ENCODE assay signal across 8 mouse cellular contexts in the genomic region with DNA sequence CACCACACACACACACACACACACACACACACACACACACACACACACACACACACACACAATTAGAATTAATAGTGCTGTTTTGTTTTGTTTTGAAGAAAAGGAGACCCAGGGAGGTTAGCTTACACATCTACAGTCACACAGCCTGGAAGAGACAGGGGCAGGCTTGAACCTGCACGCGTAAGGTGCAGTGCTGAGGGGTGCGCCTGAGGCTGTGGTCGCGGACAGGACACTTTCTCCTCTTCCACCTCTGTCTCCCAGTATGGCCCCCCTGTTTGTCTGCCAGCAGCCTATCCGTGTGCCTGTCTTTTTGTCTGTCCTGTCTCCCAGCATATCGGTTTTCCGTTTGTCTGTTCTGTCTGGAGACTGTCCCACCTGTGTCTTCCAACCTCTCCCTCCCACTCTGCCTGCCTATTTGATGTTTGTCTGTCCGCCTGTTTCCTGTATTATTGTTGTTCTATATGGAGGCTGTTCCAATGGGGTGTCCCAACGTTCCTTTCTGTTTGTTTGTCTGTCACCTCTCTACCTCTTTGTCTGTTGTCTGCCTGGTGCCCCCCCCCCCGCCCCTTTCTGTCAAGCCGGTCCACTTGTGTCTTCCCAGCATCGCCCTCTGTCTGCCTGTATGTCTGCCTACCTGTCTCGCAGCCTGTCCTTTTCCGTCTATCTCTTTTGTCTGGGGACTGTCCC. TPM values are rescaled to one million over a fixed set of nuclear protein-coding genes. Genes with fewer than 3 reads are reported as not detected.
DNase-seq lines count a peak whose midpoint lies in the region; ATAC-seq and TF ChIP-seq lines count a peak whose summit lies in the region.

No protein-coding gene starts in this region.

- H3K4me2 ChIP-seq in forebrain, embryonic 16.5 days (ENCODE audit: low read length) = peak overlapping the region; percentile 55

- no peak for DNase-seq in heart, embryonic 10.5 days (ENCODE audit: low spot score)
- no peak for DNase-seq in heart, postnatal 25 days (ENCODE audit: low spot score)
- DNase-seq in frontal cortex, postnatal 10 days (ENCODE audit: low spot score in 2 of 2) = no peak
- no peak for DNase-seq in kidney, adult 9 months

- H3K9me3 ChIP-seq in heart, embryonic 10.5 days = 0 out of 2 replicates have a peak, but pooled peaks cover 4% of the 10 kb centered on the region
- peaks cover 3% of the 10 kb centered on the region; the same call in 1 of the 2 replicates for H3K9me3 ChIP-seq in E14TG2a.4 (ENCODE audit: low read length)
- no peaks in the 10 kb centered on the region for H3K9me3 ChIP-seq in forebrain, embryonic 16.5 days (ENCODE audit: control insufficient read depth, low read length)

- H3K4me3 ChIP-seq in heart, embryonic 10.5 days = peak overlapping the region; percentile 95
- peak overlapping the region; percentile 90 for H3K4me3 ChIP-seq in E14TG2a.4 (replicated peaks; ENCODE audit: low read length)
- H3K4me3 ChIP-seq in forebrain, embryonic 16.5 days (replicated peaks; ENCODE audit: low read length) = peak overlapping the region; percentile 84
- peak overlapping the region; percentile 10; the same call in 1 of the 2 replicates for H3K4me3 ChIP-seq in macrophage (ENCODE audit: inconsistent target)

- peak; percentile 13 for ATAC-seq in forebrain, embryonic 16.5 days
- no peak for ATAC-seq in megakaryocyte progenitor cell, adult 5-6 weeks (replicated peaks; ENCODE audit: poor library complexity)

- peaks cover 6% of the 10 kb centered on the region; the same call in 1 of the 2 replicates for H3K36me3 ChIP-seq in heart, embryonic 10.5 days
- H3K36me3 ChIP-seq in E14TG2a.4 (ENCODE audit: insufficient read depth, low read length) = peaks cover 4% of the 10 kb centered on the region
- H3K36me3 ChIP-seq in forebrain, embryonic 16.5 days (ENCODE audit: control insufficient read depth, insufficient read depth) = no peaks in the 10 kb centered on the region
- peaks cover 16% of the 10 kb centered on the region; the same call in 1 of the 2 replicates for H3K36me3 ChIP-seq in macrophage (ENCODE audit: inconsistent target)

- no peak for TF ChIP-seq CTCF in E14TG2a.4 (conservative IDR thresholded peaks at IDR 0.05; ENCODE audit: low read length)

- H3K27me3 ChIP-seq in heart, embryonic 10.5 days (ENCODE audit: insufficient read depth, poor library complexity, severe bottlenecking) = no peaks in the 10 kb centered on the region
- H3K27me3 ChIP-seq in E14TG2a.4 (ENCODE audit: insufficient read depth, low read length) = no peaks in the 10 kb centered on the region
- no peaks in the 10 kb centered on the region for H3K27me3 ChIP-seq in forebrain, embryonic 16.5 days (replicated peaks; ENCODE audit: control insufficient read depth, insufficient read depth, low read length)

- WGBS in heart, embryonic 10.5 days = 26% methylated on average over 15 of the region's 15 CpGs
- 29% methylated on average over 15 of the region's 15 CpGs for WGBS in forebrain, embryonic 16.5 days
- WGBS in macrophage (ENCODE audit: missing documents) = 41% methylated on average over 15 of the region's 15 CpGs

- intact Hi-C loops in heart, postnatal 25 days (cut with DNase I) = no loop called here

- H3K4me1 ChIP-seq in heart, embryonic 10.5 days = peaks cover 43% of the 10 kb centered on the region
- H3K4me1 ChIP-seq in E14TG2a.4 (replicated peaks; ENCODE audit: low read depth, low read length) = peaks cover 46% of the 10 kb centered on the region
- peaks cover 33% of the 10 kb centered on the region for H3K4me1 ChIP-seq in forebrain, embryonic 16.5 days (replicated peaks; ENCODE audit: control insufficient read depth, insufficient read depth, low read length)

- H3K9ac ChIP-seq in forebrain, embryonic 16.5 days (replicated peaks; ENCODE audit: low read depth, low read length) = peak overlapping the region; percentile 93

- peak overlapping the region; percentile 92 for H3K27ac ChIP-seq in heart, embryonic 10.5 days
- peak overlapping the region; percentile 77 for H3K27ac ChIP-seq in forebrain, embryonic 16.5 days (ENCODE audit: low read length)
- H3K27ac ChIP-seq in macrophage = no peak overlapping the region

- peaks cover 41% of the 10 kb centered on the region for H3K79me2 ChIP-seq in macrophage (ENCODE audit: inconsistent target)

RNA-seq across cellular contexts. Expression of gene Atp13a2, which starts 0.5 kb away (rescaled TPM):
- 34.9 and 37.8 TPM in 2 replicates for polyA plus RNA-seq in heart, embryonic 10.5 days (2016; fragmentation: Nextera tagmentation; extraction: Ambion mirVana)
- total RNA-seq in heart, postnatal 25 days (2021) = 10 to 100 TPM; 16.5 to 19.4 TPM
- polyA plus RNA-seq in forebrain, embryonic 16.5 days (2015; fragmentation: Nextera tagmentation; extraction: Ambion mirVana) = 126 and 142 TPM in 2 replicates
- total RNA-seq in macrophage (2018; cell fraction: chromatin; rRNA removed) = 1,000 to 10,000 TPM in 2 of 26 experiments, 100 to 1,000 TPM in 22, 10 to 100 TPM in 2; 80.1 to 1,178 (median 596) TPM
- 100 to 1,000 TPM; 198 to 483 (median 309) TPM for total RNA-seq in macrophage (2018; cell fraction: cytosol; rRNA removed)
- 100 to 1,000 TPM in 25 of 26 experiments, 10 to 100 TPM in 1; 81.9 to 812 (median 459) TPM for total RNA-seq in macrophage (2018; cell fraction: nucleus; rRNA removed)
- polyA plus RNA-seq in macrophage (2018) = 156 to 334 TPM (median 219 TPM) in 3 replicates
- total RNA-seq in megakaryocyte progenitor cell, adult 5-6 weeks (2015) = 9.0 and 13.1 TPM in 2 replicates
- total RNA-seq in megakaryocyte progenitor cell, adult 5-6 weeks (2017) = 19.2 and 23.4 TPM in 2 replicates

RNA-seq across cellular contexts. Expression of gene Mfap2, which starts 24.1 kb away (rescaled TPM):
- polyA plus RNA-seq in heart, embryonic 10.5 days (2016; fragmentation: Nextera tagmentation; extraction: Ambion mirVana) = 159 and 233 TPM in 2 replicates
- 1 to 10 TPM; 6.7 to 6.9 TPM for total RNA-seq in heart, postnatal 25 days (2021)
- 190 and 202 TPM in 2 replicates for polyA plus RNA-seq in forebrain, embryonic 16.5 days (2015; fragmentation: Nextera tagmentation; extraction: Ambion mirVana)
- 10 to 100 TPM in 1 of 26 experiments, 1 to 10 TPM in 4, under 1 TPM in 2, not detected in 19; 0.86 to 30.1 (median 1.1) TPM for total RNA-seq in macrophage (2018; cell fraction: chromatin; rRNA removed)
- total RNA-seq in macrophage (2018; cell fraction: cytosol; rRNA removed) = under 1 TPM in 2 of 26 experiments, not detected in 24; 0.18 to 0.47 TPM
- 1 to 10 TPM in 6 of 26 experiments, under 1 TPM in 5, not detected in 15; 0.50 to 3.5 (median 1.0) TPM for total RNA-seq in macrophage (2018; cell fraction: nucleus; rRNA removed)
- polyA plus RNA-seq in macrophage (2018) = not detected in 3 replicates
- total RNA-seq in megakaryocyte progenitor cell, adult 5-6 weeks (2015) = not detected in 2 replicates
- total RNA-seq in megakaryocyte progenitor cell, adult 5-6 weeks (2017) = not detected in 2 replicates

RNA-seq across cellular contexts. Expression of gene Sdhb, which starts 25.2 kb away (rescaled TPM):
- 605 and 778 TPM in 2 replicates for polyA plus RNA-seq in heart, embryonic 10.5 days (2016; fragmentation: Nextera tagmentation; extraction: Ambion mirVana)
- 1,000 to 10,000 TPM; 1,213 to 1,269 TPM for total RNA-seq in heart, postnatal 25 days (2021)
- polyA plus RNA-seq in forebrain, embryonic 16.5 days (2015; fragmentation: Nextera tagmentation; extraction: Ambion mirVana) = 420 and 438 TPM in 2 replicates
- 100 to 1,000 TPM in 4 of 26 experiments, 10 to 100 TPM in 22; 15.8 to 124 (median 61.4) TPM for total RNA-seq in macrophage (2018; cell fraction: chromatin; rRNA removed)
- total RNA-seq in macrophage (2018; cell fraction: cytosol; rRNA removed) = 100 to 1,000 TPM; 119 to 291 (median 183) TPM
- total RNA-seq in macrophage (2018; cell fraction: nucleus; rRNA removed) = 100 to 1,000 TPM in 4 of 26 experiments, 10 to 100 TPM in 22; 28.6 to 130 (median 74.8) TPM
- polyA plus RNA-seq in macrophage (2018) = 115 to 183 TPM (median 157 TPM) in 3 replicates
- 160 and 167 TPM in 2 replicates for total RNA-seq in megakaryocyte progenitor cell, adult 5-6 weeks (2015)
- 91.4 and 129 TPM in 2 replicates for total RNA-seq in megakaryocyte progenitor cell, adult 5-6 weeks (2017)

Comparison
In these comparisons a context has a peak if more than half of its experiments do, and no peak if none do; other contexts are left out.
1. H3K4me3 ChIP-seq: peak in every context shown above with its lines; median percentile 95 in heart, embryonic 10.5 days; 90 in E14TG2a.4; 84 in forebrain, embryonic 16.5 days; 10 in macrophage.
2. RNA of gene Mfap2, which starts 24.1 kb away (polyA plus RNA-seq): 159 to 233 TPM in heart, embryonic 10.5 days and 190 to 202 TPM in forebrain, embryonic 16.5 days; not detected in macrophage; every median in the first group is over 100 times any median in the second.